Mouse (Mus musculus) liver, embryonic 15.5 days (tissue): ENCODE measurements around the gene Rnf2. TPM values are rescaled to one million over a fixed set of nuclear protein-coding genes. Genes with fewer than 3 reads are reported as not detected.
"Not testable (repeated sequence)": the region's sequence is repeated elsewhere in the genome, so short reads cannot be mapped to it uniquely, and the experiment has no call there.

Source experiments
- ATAC-seq: fragments of 200-750 bp; cut with Nextera tagmentation; 2 replicates; pipeline ENCODE4 v1.8.0; 2017; ENCODE audit warnings: moderate number of reproducible peaks, mild to moderate bottlenecking, moderate library complexity; ENCODE audit not compliant: insufficient read depth
- H3K27ac ChIP-seq: fragments of 300-500 bp; sonication (generic); replicated peaks from 2 replicates; pipeline ENCODE4 v1.5.1; 2015; ENCODE audit warnings: mild to moderate bottlenecking, inconsistent platforms
- H3K27me3 ChIP-seq: fragments of 300-500 bp; sonication (generic); 2 replicates; pipeline ENCODE4 v1.6.1; 2015; ENCODE audit warnings: mild to moderate bottlenecking, inconsistent platforms
- H3K36me3 ChIP-seq: fragments of 300-500 bp; sonication (generic); replicated peaks from 2 replicates; pipeline ENCODE4 v1.6.1; 2015; ENCODE audit warnings: moderate library complexity, mild to moderate bottlenecking, inconsistent platforms
- H3K4me1 ChIP-seq: fragments of 300-500 bp; sonication (generic); replicated peaks from 2 replicates; pipeline ENCODE4 v1.6.1; 2015; ENCODE audit warnings: inconsistent platforms
- H3K4me2 ChIP-seq: fragments of 300-500 bp; sonication (generic); 2 replicates; pipeline ENCODE4 v1.6.1; 2015; ENCODE audit warnings: moderate library complexity, mild to moderate bottlenecking, inconsistent platforms
- H3K4me3 ChIP-seq: fragments of 300-500 bp; sonication (generic); replicated peaks from 2 replicates; pipeline ENCODE4 v1.5.1; 2015; ENCODE audit warnings: mild to moderate bottlenecking, inconsistent platforms
- H3K9ac ChIP-seq: fragments of 300-500 bp; sonication (generic); 2 replicates; pipeline ENCODE4 v1.6.1; 2015; ENCODE audit warnings: moderate library complexity, mild to moderate bottlenecking, inconsistent platforms
- H3K9me3 ChIP-seq: fragments of 300-500 bp; sonication (generic); replicated peaks from 2 replicates; pipeline ENCODE4 v1.6.1; 2016; ENCODE audit warnings: inconsistent platforms
- WGBS: fragments of 180-500 bp; shearing (Covaris S2); methylation state at CpG from one replicate; pipeline ENCODE4 v1.1.7; 2015; ENCODE audit warnings: mixed read lengths; ENCODE audit not compliant: insufficient replicate concordance; 5-methylcytosine and 5-hydroxymethylcytosine counted together
- polyA plus RNA-seq: library from polyadenylated mRNA; unstranded; fragments of >200 nt; fragmentation: Nextera tagmentation; extraction: Ambion mirVana; gene quantifications from 2 replicates; pipeline ENCODE4 v1.2.1, GENCODE M21; 2015

Rnf2 gene
- polyA plus RNA-seq, 1 experiment from 2014 or later = 19.3 TPM

GRCm38 (mm10) chr1:151484754-151485153, 16.0 kb downstream of the Rnf2 start:
- WGBS = 39% methylated on average over 5 of the region's 5 CpGs
- Histone ChIP-seq H3K36me3 (0 out of 2 replicates have a peak, but pooled peaks cover 3% of the 10 kb centered on the region), H3K4me2 (no peak overlapping the region), H3K27ac (no peak overlapping the region), H3K4me1 (peaks cover 27% of the 10 kb centered on the region), H3K27me3 (no peaks in the 10 kb centered on the region), H3K4me3 (no peak overlapping the region), H3K9me3 (no peaks in the 10 kb centered on the region), H3K9ac (no peak overlapping the region)
- ATAC-seq = no peak

GRCm38 (mm10) chr1:151483568-151483967, 17.2 kb downstream of the Rnf2 start:
- no peak overlapping the region for H3K9ac ChIP-seq
- H3K27me3 ChIP-seq = no peaks in the 10 kb centered on the region
- no peak for ATAC-seq
- H3K4me3 ChIP-seq = no peak overlapping the region
- H3K4me1 ChIP-seq = peaks cover 22% of the 10 kb centered on the region
- 0 out of 2 replicates have a peak, but pooled peaks cover 3% of the 10 kb centered on the region for H3K36me3 ChIP-seq
- H3K27ac ChIP-seq = no peak overlapping the region
- H3K4me2 ChIP-seq = no peak overlapping the region
- H3K9me3 ChIP-seq = no peaks in the 10 kb centered on the region
- 32% methylated on average over 1 of the region's 1 CpGs for WGBS

- 90% methylated on average over 1 of the region's 1 CpGs for WGBS
- H3K4me1 ChIP-seq = peaks cover 22% of the 10 kb centered on the region
- no peak overlapping the region for H3K9ac ChIP-seq
- 0 out of 2 replicates have a peak, but pooled peaks cover 3% of the 10 kb centered on the region for H3K36me3 ChIP-seq
- no peak overlapping the region for H3K27ac ChIP-seq
- no peak for ATAC-seq
- no peaks in the 10 kb centered on the region for H3K9me3 ChIP-seq
- no peak overlapping the region for H3K4me2 ChIP-seq
- H3K4me3 ChIP-seq = no peak overlapping the region
- H3K27me3 ChIP-seq = no peaks in the 10 kb centered on the region
Observed at GRCm38 (mm10) chr1:151482497-151482896, 18.3 kb downstream of the Rnf2 start.

- not testable (repeated sequence) for ATAC-seq
Observed at GRCm38 (mm10) chr1:151472386-151472785, 28.4 kb downstream of the Rnf2 start.

DNA sequence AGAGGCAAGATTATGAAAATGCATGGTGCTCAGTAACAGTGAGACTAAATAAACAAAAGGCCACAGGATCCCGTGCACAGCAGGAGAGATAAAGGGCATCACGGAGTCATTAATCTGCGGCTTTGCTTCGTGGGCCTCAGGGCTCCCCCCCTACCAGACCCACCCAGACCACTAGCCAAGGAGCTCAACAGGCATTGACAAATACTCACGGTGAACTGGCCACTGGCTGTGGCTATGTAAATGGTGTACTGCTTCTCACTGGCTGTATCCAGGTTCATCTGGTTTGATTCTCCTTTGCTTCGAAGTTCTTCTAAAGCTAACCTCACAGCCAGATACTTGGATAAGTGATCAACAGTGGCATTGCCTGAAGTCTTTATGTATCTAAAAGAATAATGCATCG, 29.3 kb downstream of the Rnf2 start:
- H3K4me3 ChIP-seq = no peak overlapping the region
- peaks cover 56% of the 10 kb centered on the region for H3K36me3 ChIP-seq
- H3K4me2 ChIP-seq = no peak overlapping the region
- no peaks in the 10 kb centered on the region for H3K27me3 ChIP-seq
- no peak overlapping the region for H3K9ac ChIP-seq
- H3K9me3 ChIP-seq = no peaks in the 10 kb centered on the region
- WGBS = 75% methylated on average over 7 of the region's 7 CpGs
- 0 out of 2 replicates have a peak, but pooled peaks cover 2% of the 10 kb centered on the region for H3K4me1 ChIP-seq
- no peak for ATAC-seq
- H3K27ac ChIP-seq = no peak overlapping the region

More at GRCm38 (mm10) chr1:151472386-151472785, 28.4 kb downstream of the Rnf2 start:
- H3K9me3 ChIP-seq, H3K4me1 ChIP-seq, H3K27ac ChIP-seq, H3K9ac ChIP-seq, H3K4me2 ChIP-seq, H3K4me3 ChIP-seq, H3K27me3 ChIP-seq: not testable (repeated sequence)
- peaks cover 62% of the 10 kb centered on the region for H3K36me3 ChIP-seq
- 83% methylated on average over 8 of the region's 8 CpGs for WGBS

GRCm38 (mm10) chr1:151466571-151466970, 34.2 kb downstream of the Rnf2 start:
- H3K36me3 ChIP-seq = peaks cover 16% of the 10 kb centered on the region
- no peaks in the 10 kb centered on the region for H3K9me3 ChIP-seq
- 66% methylated on average over 4 of the region's 4 CpGs for WGBS

DNA sequence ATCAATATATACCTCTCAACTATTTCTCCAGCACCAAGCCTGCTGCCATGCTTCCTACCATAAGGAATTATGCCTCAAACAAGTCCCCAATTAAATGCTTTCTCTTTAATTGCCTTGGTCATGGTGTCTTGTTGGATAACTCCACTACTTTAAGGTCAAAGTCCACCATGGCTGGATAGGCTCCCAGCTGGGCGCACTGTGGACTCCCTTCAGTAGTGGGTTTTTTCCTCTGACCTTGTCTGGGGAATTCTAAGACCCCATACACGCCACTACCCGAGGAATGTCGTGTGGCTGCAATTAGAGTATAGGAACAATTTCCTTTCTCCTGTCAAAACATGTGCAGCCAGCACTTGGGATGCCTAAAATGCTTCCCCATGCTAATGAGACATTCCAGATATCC, 35.8 kb downstream of the Rnf2 start:
- peaks cover 15% of the 10 kb centered on the region for H3K36me3 ChIP-seq
- no peak overlapping the region for H3K27ac ChIP-seq
- H3K27me3 ChIP-seq = no peaks in the 10 kb centered on the region
- no peak for ATAC-seq
- H3K9me3 ChIP-seq = no peaks in the 10 kb centered on the region
- no peak overlapping the region for H3K9ac ChIP-seq
- WGBS = 53% methylated on average over 4 of the region's 4 CpGs
- 0 out of 2 replicates have a peak, but pooled peaks cover 3% of the 10 kb centered on the region for H3K4me1 ChIP-seq
- H3K4me3 ChIP-seq = no peak overlapping the region
- H3K4me2 ChIP-seq = no peak overlapping the region

More at GRCm38 (mm10) chr1:151466571-151466970, 34.2 kb downstream of the Rnf2 start:
- Histone ChIP-seq H3K4me2 (no peak overlapping the region), H3K27ac (no peak overlapping the region), H3K4me3 (no peak overlapping the region), H3K4me1 (0 out of 2 replicates have a peak, but pooled peaks cover 3% of the 10 kb centered on the region), H3K9ac (no peak overlapping the region), H3K27me3 (no peaks in the 10 kb centered on the region)
- no peak for ATAC-seq

- ATAC-seq = no peak
- 85% methylated on average over 9 of the region's 9 CpGs for WGBS
- no peak overlapping the region for H3K9ac ChIP-seq
Observed at GRCm38 (mm10) chr1:151461265-151461664, 39.5 kb downstream of the Rnf2 start.

DNA sequence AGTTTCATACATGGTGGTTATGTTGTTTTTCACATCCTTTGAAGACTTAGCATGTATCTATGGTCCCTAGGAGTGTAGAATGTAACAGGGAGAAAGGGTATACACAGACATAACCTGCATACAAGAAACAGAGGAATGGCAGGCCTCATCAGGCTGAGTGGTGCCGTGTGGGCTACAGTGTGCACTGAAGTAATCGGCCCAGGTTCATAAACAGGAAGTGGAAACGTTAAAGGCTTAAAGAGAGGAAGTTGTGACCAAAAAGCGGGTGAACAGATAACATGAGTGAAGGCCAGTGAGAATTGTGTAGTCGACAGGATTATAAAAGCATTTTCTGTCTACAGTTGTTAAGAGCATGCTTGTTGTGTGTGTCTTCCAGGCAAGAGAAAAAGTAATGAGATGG, 43.7 kb downstream of the Rnf2 start:
- no peak overlapping the region for H3K9ac ChIP-seq
- H3K4me2 ChIP-seq = no peak overlapping the region
- no peaks in the 10 kb centered on the region for H3K4me1 ChIP-seq
- no peak overlapping the region for H3K27ac ChIP-seq
- H3K4me3 ChIP-seq = no peak overlapping the region
- H3K27me3 ChIP-seq = no peaks in the 10 kb centered on the region
- 23% methylated on average over 5 of the region's 5 CpGs for WGBS
- no peak for ATAC-seq
- peaks cover 63% of the 10 kb centered on the region for H3K36me3 ChIP-seq
- H3K9me3 ChIP-seq = no peaks in the 10 kb centered on the region

More at GRCm38 (mm10) chr1:151461265-151461664, 39.5 kb downstream of the Rnf2 start:
- Histone ChIP-seq H3K4me1 (no peaks in the 10 kb centered on the region), H3K36me3 (peaks cover 34% of the 10 kb centered on the region), H3K27ac (no peak overlapping the region), H3K4me3 (no peak overlapping the region), H3K9me3 (no peaks in the 10 kb centered on the region), H3K27me3 (no peaks in the 10 kb centered on the region), H3K4me2 (no peak overlapping the region)

GRCm38 (mm10) chr1:151451946-151452345, 48.8 kb downstream of the Rnf2 start:
- ATAC-seq = no peak
- H3K4me1 ChIP-seq = no peaks in the 10 kb centered on the region
- no peak overlapping the region for H3K9ac ChIP-seq
- H3K4me3 ChIP-seq = no peak overlapping the region
- H3K27ac ChIP-seq = no peak overlapping the region
- H3K4me2 ChIP-seq = no peak overlapping the region
- H3K9me3 ChIP-seq = no peaks in the 10 kb centered on the region
- H3K36me3 ChIP-seq = peaks cover 75% of the 10 kb centered on the region
- 90% methylated on average over 11 of the region's 11 CpGs for WGBS
- H3K27me3 ChIP-seq = no peaks in the 10 kb centered on the region

DNA sequence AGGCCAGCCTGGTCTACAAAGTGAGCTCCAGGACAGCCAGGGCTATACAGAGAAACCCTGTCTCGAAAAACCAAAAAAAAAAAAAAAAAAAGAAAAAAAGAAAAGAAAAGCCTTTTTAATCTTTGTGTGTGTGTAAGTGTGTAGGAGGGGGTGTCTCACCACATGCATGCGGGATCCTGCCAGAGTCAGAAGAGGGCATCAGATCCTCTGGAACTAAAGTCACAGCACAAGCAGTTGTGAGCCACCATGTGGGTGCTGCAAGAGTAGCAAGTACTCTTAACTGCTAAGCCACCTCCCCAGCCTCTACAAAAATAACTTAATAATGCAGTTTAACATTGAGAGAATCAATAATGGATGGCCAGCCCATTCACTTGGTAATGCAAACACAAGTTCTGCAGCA, 49.9 kb downstream of the Rnf2 start:
- Histone ChIP-seq H3K4me3 (no peak overlapping the region), H3K36me3 (peaks cover 76% of the 10 kb centered on the region), H3K4me1 (no peaks in the 10 kb centered on the region), H3K9me3 (no peaks in the 10 kb centered on the region), H3K9ac (no peak overlapping the region), H3K27ac (no peak overlapping the region), H3K4me2 (no peak overlapping the region), H3K27me3 (no peaks in the 10 kb centered on the region)
- WGBS = 97% methylated on average over 1 of the region's 2 CpGs
- ATAC-seq = no peak

GRCm38 (mm10) chr1:151449866-151450265, 50.9 kb downstream of the Rnf2 start:
- Histone ChIP-seq H3K36me3 (peaks cover 81% of the 10 kb centered on the region), H3K27me3 (no peaks in the 10 kb centered on the region), H3K4me3 (no peak overlapping the region), H3K9ac (no peak overlapping the region), H3K4me1 (no peaks in the 10 kb centered on the region), H3K27ac (no peak overlapping the region), H3K4me2 (no peak overlapping the region), H3K9me3 (no peaks in the 10 kb centered on the region)
- 87% methylated on average over 10 of the region's 10 CpGs for WGBS
- no peak for ATAC-seq
